Mouse (Mus musculus) gastrocnemius, adult 2 months (tissue): ENCODE results near the gene Stxbp5. TPM values are rescaled to one million over a fixed set of nuclear protein-coding genes. Genes with fewer than 3 reads are reported as not detected.
A peak's percentile ranks its signal among the peaks of the same experiment; 100 is the strongest.

Experiments used
- DNase-seq: peaks from one replicate; pipeline ENCODE4 v3.0.0; 2022
- H3K27ac ChIP-seq: fragments of 200-600 bp; 2 replicates; pipeline ENCODE4 v1.8.1; 2022; ENCODE audit warnings: mild to moderate bottlenecking
- H3K4me3 ChIP-seq: fragments of 200-600 bp; 2 replicates; pipeline ENCODE4 v1.8.1; 2022; ENCODE audit warnings: mild to moderate bottlenecking, moderate library complexity
- CTCF ChIP-seq: fragments of 200-600 bp; IDR thresholded peaks from 2 replicates; pipeline ENCODE4 v1.8.1; 2022; ENCODE audit warnings: antibody characterized with exemption, mild to moderate bottlenecking, moderate library complexity
- intact Hi-C: fragments of 180-260 bp; cut with DNase I; formaldehyde crosslinking; loops from one replicate; pipeline ENCODE4 v1.15.1; 2025
- long read RNA-seq, 2 experiments: library from polyadenylated mRNA; stranded (forward); transcript quantifications; one replicate each; pipeline ENCODE4 v2.0.0; 2021
- total RNA-seq, 2 experiments: library from RNA; stranded (reverse); gene quantifications; 2 replicates each; pipeline ENCODE4 v1.2.3; 2021

Stxbp5 gene
- total RNA-seq, result 10 to 100 TPM; 10.7 to 11.4 TPM
- long read RNA-seq, experiment 1, full-length matches to known transcripts, result 3 of 6 reads
- long read RNA-seq, experiment 1, partial matches to known transcripts, result 0 of 6 reads
- long read RNA-seq, experiment 1, other reads (novel, unspliced or antisense), result 3 of 6 reads
- long read RNA-seq, experiment 2, full-length matches to known transcripts, result 3 of 4 reads
- long read RNA-seq, experiment 2, partial matches to known transcripts, result 1 of 4 reads
- long read RNA-seq, experiment 2, other reads (novel, unspliced or antisense), result 0 of 4 reads

- peak within 1 kb of the TSS; percentile 92 for H3K27ac ChIP-seq
- H3K4me3 ChIP-seq, result peak within 1 kb of the TSS; percentile 97
- no peak for TF ChIP-seq CTCF
- intact Hi-C loops, result no loop called here
- peak; percentile 90 for DNase-seq
Observed at GRCm38 (mm10) chr10:9901071-9901696, at the start of gene Stxbp5. Gene Stxbp5 (minus strand): TSS chr10:9901079.

DNA sequence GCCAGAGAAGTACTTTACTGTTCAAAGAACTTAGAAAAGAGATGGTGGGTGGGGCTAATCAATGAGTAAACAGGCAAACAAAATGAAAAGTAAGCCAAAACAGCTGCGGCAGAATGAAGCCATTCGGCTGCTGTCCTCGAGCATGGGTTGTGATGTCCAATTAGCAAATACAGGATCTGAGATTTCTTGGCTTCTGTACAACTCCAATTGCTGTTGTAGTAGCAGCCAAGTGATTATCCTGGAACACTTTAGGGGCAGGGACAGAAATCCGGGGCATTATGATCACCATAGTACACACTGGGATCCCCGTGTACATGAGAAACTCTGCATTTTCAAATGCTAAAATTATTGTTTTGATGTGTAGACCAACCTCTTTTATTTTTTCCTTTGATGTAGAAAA lies 11.5 kb upstream of the Stxbp5 start:
- no peak for TF ChIP-seq CTCF
- DNase-seq, result no peak
- Histone ChIP-seq H3K4me3 (no peak overlapping the region), H3K27ac (no peak overlapping the region)
- intact Hi-C loops, result no loop called here

DNA sequence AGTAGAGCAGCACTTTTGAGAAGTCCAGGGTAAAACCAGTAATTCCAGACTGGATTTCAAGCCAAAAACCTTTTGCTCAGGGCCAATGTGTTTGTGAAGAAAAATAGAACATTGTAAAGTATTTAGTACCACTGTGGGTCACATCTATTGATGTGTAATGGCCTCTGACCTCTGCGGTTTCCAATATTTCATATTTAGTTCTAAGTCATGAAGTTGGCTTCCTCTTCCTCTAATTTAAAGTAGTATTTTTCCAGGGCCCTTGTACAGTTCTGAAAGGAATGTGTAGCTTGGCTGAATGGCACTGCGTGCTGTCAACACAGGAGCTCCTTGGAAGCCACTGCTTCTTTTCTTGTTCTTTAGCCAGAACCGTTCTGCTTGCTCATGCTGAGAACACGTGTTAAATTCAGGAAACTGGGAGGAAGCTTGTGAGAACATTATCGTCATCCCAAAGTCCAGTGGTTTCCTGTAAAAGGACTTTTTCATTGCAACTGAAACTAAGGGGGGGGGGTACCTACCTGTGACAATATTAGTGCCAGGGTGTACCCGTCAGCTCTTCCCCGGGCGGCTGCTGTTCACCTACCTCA lies 7.1 kb upstream of the Stxbp5 start:
- intact Hi-C loops, result no loop called here
- TF ChIP-seq CTCF, result no peak
- Histone ChIP-seq H3K27ac (peak overlapping the region; percentile 63), H3K4me3 (no peak overlapping the region)
- DNase-seq, result no peak

DNA sequence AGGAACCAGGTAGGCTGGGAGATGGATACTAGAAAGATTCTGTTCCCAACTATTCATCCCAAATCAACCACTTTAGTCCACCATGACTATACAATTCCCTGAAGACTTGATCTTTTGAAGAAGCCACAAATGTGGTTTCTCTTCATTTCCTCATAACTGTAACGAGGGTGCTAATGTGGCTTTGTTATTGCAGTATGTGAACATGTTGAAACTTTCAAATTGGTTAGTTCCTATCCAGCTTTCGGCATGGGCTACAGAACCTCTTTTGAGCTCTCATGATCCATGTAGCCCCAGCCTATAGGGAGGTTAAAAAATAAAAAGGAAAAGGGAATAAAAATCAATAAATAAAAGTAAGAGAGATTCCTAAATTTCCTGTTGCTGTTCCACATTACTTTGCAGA lies 6.6 kb upstream of the Stxbp5 start:
- intact Hi-C loops, result no loop called here
- no peak for DNase-seq
- Histone ChIP-seq H3K27ac (peak overlapping the region; percentile 63), H3K4me3 (no peak overlapping the region)
- no peak for TF ChIP-seq CTCF

- DNase-seq, result no peak
- intact Hi-C loops, result no loop called here
Observed at GRCm38 (mm10) chr10:9906185-9906584, 5.3 kb upstream of the Stxbp5 start.

GRCm38 (mm10) chr10:9901697-9902239 lies 889 bp upstream of the Stxbp5 start:
- Histone ChIP-seq H3K27ac (peak overlapping the region; percentile 92), H3K4me3 (peak overlapping the region; percentile 97)
- DNase-seq, result peak; percentile 78
- intact Hi-C loops, result no loop called here
- no peak for TF ChIP-seq CTCF

More at GRCm38 (mm10) chr10:9906185-9906584, 5.3 kb upstream of the Stxbp5 start:
- TF ChIP-seq CTCF, result no peak
- no peak overlapping the region for H3K4me3 ChIP-seq
- H3K27ac ChIP-seq, result no peak overlapping the region

GRCm38 (mm10) chr10:9900315-9901070 lies 386 bp downstream of the Stxbp5 start:
- peak overlapping the region; percentile 92 for H3K27ac ChIP-seq
- DNase-seq, result no peak

DNA sequence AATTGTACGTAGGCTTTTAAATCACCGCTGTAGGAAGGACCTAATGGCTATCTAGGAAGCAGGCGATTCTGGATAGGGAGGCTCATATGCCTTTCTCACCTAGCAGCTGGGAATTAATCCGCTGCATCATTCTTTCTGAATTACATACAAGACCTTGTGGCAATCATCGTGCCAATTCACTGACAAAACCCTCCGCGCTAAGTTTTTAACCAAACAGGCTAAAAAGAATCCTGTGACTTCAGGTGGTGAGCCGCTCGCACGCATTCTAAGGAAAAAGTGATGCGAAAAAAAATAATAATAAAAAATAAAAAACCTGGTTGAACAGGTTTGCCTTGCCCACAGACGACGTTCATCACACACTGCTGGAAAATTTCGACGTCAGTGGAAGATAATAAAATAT lies 1.1 kb downstream of the Stxbp5 start:
- no peak for DNase-seq
- Histone ChIP-seq H3K4me3 (peak overlapping the region; percentile 97), H3K27ac (peak overlapping the region; percentile 92)
- TF ChIP-seq CTCF, result no peak
- intact Hi-C loops, result no loop called here

More at GRCm38 (mm10) chr10:9900315-9901070, 386 bp downstream of the Stxbp5 start:
- H3K4me3 ChIP-seq, result peak overlapping the region; percentile 97
- TF ChIP-seq CTCF, result no peak
- intact Hi-C loops, result no loop called here

GRCm38 (mm10) chr10:9899086-9899485 lies 1.8 kb downstream of the Stxbp5 start:
- no peak for TF ChIP-seq CTCF
- DNase-seq, result no peak
- H3K4me3 ChIP-seq, result peak overlapping the region; percentile 97
- intact Hi-C loops, result no loop called here
- no peak overlapping the region; the same call in 1 of the 2 replicates for H3K27ac ChIP-seq

- no peak overlapping the region for H3K27ac ChIP-seq
- no peak for TF ChIP-seq CTCF
- no peak for DNase-seq
- intact Hi-C loops, result no loop called here
- H3K4me3 ChIP-seq, result no peak overlapping the region
Observed at GRCm38 (mm10) chr10:9897852-9898251, 3.0 kb downstream of the Stxbp5 start.

DNA sequence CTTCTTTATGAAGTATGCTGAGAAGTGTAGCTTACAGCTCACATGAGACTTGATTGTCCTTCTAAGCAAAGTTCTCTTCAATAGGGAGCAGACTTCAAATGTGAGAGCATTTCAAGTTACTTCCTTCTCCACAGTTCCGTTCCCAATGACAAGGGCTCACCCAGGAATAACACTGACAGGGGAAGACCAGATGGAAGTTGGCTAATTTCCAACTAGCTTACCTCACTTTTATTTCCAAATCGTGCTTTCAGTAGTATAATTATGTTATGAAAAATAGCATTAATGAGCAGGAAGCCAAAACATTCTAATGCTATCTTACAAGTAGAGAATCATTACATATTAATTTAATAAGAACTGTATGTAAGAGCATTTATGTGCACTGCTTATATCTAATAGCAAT lies 7.3 kb downstream of the Stxbp5 start:
- intact Hi-C loops, result no loop called here
- H3K4me3 ChIP-seq, result no peak overlapping the region
- H3K27ac ChIP-seq, result no peak overlapping the region
- DNase-seq, result no peak
- no peak for TF ChIP-seq CTCF

GRCm38 (mm10) chr10:9889651-9890050 lies 11.2 kb downstream of the Stxbp5 start:
- TF ChIP-seq CTCF, result no peak
- DNase-seq, result no peak
- intact Hi-C loops, result no loop called here
- no peak overlapping the region for H3K27ac ChIP-seq
- H3K4me3 ChIP-seq, result no peak overlapping the region
